Mouse (Mus musculus) embryonic facial prominence, embryonic 13.5 days (tissue): Measurements from ENCODE around the gene Mpp3. TPM values are rescaled to one million over a fixed set of nuclear protein-coding genes. Genes with fewer than 3 reads are reported as not detected.

Experiments used
- ATAC-seq: fragments of 200-750 bp; cut with Nextera tagmentation; 2 replicates; pipeline ENCODE4 v1.8.0; 2017; ENCODE audit warnings: low read depth; ENCODE audit not compliant: insufficient number of reproducible peaks, insufficient read depth, low FRiP score, low TSS enrichment
- H3K27ac ChIP-seq: fragments of 300-500 bp; sonication (generic); 2 replicates; pipeline ENCODE4 v1.5.1; 2015; ENCODE audit warnings: moderate library complexity, mild to moderate bottlenecking, inconsistent platforms
- H3K27me3 ChIP-seq: fragments of 300-500 bp; sonication (generic); 2 replicates; pipeline ENCODE4 v1.6.1; 2015; ENCODE audit warnings: mild to moderate bottlenecking, inconsistent platforms
- H3K36me3 ChIP-seq: fragments of 300-500 bp; sonication (generic); 2 replicates; pipeline ENCODE4 v1.6.1; 2015; ENCODE audit warnings: mild to moderate bottlenecking, inconsistent platforms
- H3K4me1 ChIP-seq: fragments of 300-500 bp; sonication (generic); 2 replicates; pipeline ENCODE4 v1.6.1; 2015; ENCODE audit warnings: inconsistent platforms
- H3K4me2 ChIP-seq: fragments of 300-500 bp; sonication (generic); 2 replicates; pipeline ENCODE4 v1.6.1; 2015; ENCODE audit warnings: moderate library complexity, mild to moderate bottlenecking, inconsistent platforms
- H3K4me3 ChIP-seq: fragments of 300-500 bp; sonication (generic); 2 replicates; pipeline ENCODE4 v1.5.1; 2015; ENCODE audit warnings: mild to moderate bottlenecking, inconsistent platforms
- H3K9ac ChIP-seq: fragments of 300-500 bp; sonication (generic); 2 replicates; pipeline ENCODE4 v1.6.1; 2015; ENCODE audit warnings: mild to moderate bottlenecking, inconsistent platforms
- H3K9me3 ChIP-seq: fragments of 300-500 bp; sonication (generic); 2 replicates; pipeline ENCODE4 v1.6.1; 2016; ENCODE audit warnings: inconsistent platforms
- WGBS: fragments of 180-500 bp; shearing (Covaris S2); methylation state at CpG from one replicate; pipeline ENCODE4 v1.1.7; 2015; ENCODE audit warnings: mixed read lengths; 5-methylcytosine and 5-hydroxymethylcytosine counted together
- polyA plus RNA-seq: library from polyadenylated mRNA; unstranded; fragments of >200 nt; fragmentation: Nextera tagmentation; extraction: Ambion mirVana; gene quantifications from 2 replicates; pipeline ENCODE4 v1.2.1, GENCODE M21; 2015

The Mpp3 gene
- polyA plus RNA-seq, 1 experiment from 2014 or later = 4.3 TPM

DNA sequence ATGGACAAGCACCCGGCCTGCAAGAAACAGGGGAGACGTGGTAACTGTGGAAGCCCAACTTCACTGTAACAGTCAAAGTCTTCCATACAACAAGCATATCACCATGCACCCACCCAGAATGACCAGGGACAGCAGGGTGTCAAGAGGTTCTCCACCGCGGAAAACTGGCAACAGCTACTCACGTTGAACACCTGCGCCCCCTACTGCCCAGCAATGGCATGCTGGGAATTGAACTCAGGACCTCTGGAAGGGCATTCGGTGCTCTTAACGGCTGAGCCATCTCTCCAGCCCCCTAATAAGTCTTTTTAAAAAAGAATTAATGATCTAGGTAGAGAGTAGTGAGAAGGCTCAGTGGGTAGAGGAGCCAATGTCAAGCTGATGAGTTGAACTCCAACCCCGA, 53.3 kb downstream of the Mpp3 start:
- ATAC-seq = no peak
- Histone ChIP-seq H3K27me3 (no peaks in the 10 kb centered on the region), H3K36me3 (no peaks in the 10 kb centered on the region), H3K9ac (no peak overlapping the region), H3K27ac (no peak overlapping the region), H3K4me2 (no peak overlapping the region), H3K9me3 (no peaks in the 10 kb centered on the region), H3K4me1 (no peaks in the 10 kb centered on the region; the same call in 1 of the 2 replicates), H3K4me3 (no peak overlapping the region)
- 53% methylated on average over 9 of the region's 9 CpGs for WGBS

GRCm38 (mm10) chr11:101974181-101974580, 54.1 kb downstream of the Mpp3 start:
- H3K27me3 ChIP-seq = no peaks in the 10 kb centered on the region
- H3K4me2 ChIP-seq = no peak overlapping the region
- WGBS = 44% methylated on average over 6 of the region's 6 CpGs
- H3K9ac ChIP-seq = no peak overlapping the region
- H3K27ac ChIP-seq = no peak overlapping the region
- no peak for ATAC-seq
- H3K4me3 ChIP-seq = no peak overlapping the region
- no peaks in the 10 kb centered on the region for H3K9me3 ChIP-seq
- H3K36me3 ChIP-seq = no peaks in the 10 kb centered on the region
- no peaks in the 10 kb centered on the region; the same call in 1 of the 2 replicates for H3K4me1 ChIP-seq

GRCm38 (mm10) chr11:101973496-101973895, 54.8 kb downstream of the Mpp3 start:
- H3K4me2 ChIP-seq = no peak overlapping the region
- no peaks in the 10 kb centered on the region for H3K9me3 ChIP-seq

GRCm38 (mm10) chr11:101972651-101973050, 55.6 kb downstream of the Mpp3 start:
- Histone ChIP-seq H3K27me3 (peaks cover 10% of the 10 kb centered on the region), H3K27ac (no peak overlapping the region), H3K9me3 (no peaks in the 10 kb centered on the region), H3K4me3 (no peak overlapping the region), H3K4me1 (no peaks in the 10 kb centered on the region; the same call in 1 of the 2 replicates), H3K36me3 (no peaks in the 10 kb centered on the region), H3K9ac (no peak overlapping the region), H3K4me2 (no peak overlapping the region)
- ATAC-seq = no peak
- 74% methylated on average over 5 of the region's 5 CpGs for WGBS

More at GRCm38 (mm10) chr11:101973496-101973895, 54.8 kb downstream of the Mpp3 start:
- WGBS = 74% methylated on average over 9 of the region's 9 CpGs
- Histone ChIP-seq H3K9ac (no peak overlapping the region), H3K27ac (no peak overlapping the region), H3K4me1 (no peaks in the 10 kb centered on the region; the same call in 1 of the 2 replicates), H3K36me3 (no peaks in the 10 kb centered on the region), H3K4me3 (no peak overlapping the region), H3K27me3 (peaks cover 2% of the 10 kb centered on the region)
- ATAC-seq = no peak

DNA sequence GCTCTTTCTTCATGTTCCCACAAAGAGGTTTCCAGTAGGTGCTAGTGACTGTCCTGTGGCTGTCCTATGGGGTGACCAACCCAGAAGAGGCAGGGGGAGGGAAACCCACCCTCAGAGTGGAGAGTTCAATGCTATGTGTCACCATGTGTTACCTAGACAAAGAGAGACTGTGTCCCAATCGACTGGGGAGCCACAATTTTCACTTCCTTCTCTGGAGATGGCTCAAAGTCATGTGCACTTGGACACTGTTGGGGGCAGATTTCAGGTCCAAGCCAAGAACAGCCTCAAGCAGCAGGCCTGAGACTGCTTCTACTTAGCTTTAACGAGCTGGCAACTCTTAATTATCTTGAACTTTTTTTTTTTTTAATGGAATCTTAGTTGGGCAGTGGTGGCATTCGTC, 56.2 kb downstream of the Mpp3 start:
- Histone ChIP-seq H3K9me3 (no peaks in the 10 kb centered on the region), H3K4me3 (no peak overlapping the region), H3K27ac (no peak overlapping the region), H3K4me2 (no peak overlapping the region), H3K9ac (no peak overlapping the region), H3K4me1 (peaks cover 1% of the 10 kb centered on the region; the same call in 1 of the 2 replicates), H3K36me3 (no peaks in the 10 kb centered on the region), H3K27me3 (peaks cover 16% of the 10 kb centered on the region)
- 72% methylated on average over 3 of the region's 3 CpGs for WGBS
- ATAC-seq = no peak

DNA sequence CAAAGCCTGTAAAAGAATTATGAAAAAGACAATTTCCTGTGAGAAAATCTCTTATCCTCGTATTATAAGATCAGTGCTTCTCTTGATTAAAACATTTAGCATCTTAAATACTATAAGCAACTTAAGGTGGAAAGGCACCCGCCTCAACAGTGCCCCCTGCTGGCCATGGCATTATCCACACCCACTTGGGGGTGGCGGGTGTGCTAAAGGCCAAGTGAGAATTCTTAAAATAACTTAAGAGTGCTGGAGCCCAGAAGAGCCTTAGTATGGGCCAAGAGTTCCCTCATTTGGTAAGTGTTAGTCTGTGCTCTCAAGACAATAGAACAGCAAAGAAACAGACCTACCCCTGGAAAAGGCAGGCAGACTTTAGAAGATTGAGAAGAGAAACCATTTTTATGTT, 56.9 kb downstream of the Mpp3 start:
- Histone ChIP-seq H3K27ac (no peak overlapping the region), H3K4me3 (no peak overlapping the region), H3K9ac (no peak overlapping the region), H3K4me2 (no peak overlapping the region), H3K4me1 (peaks cover 6% of the 10 kb centered on the region; the same call in 1 of the 2 replicates), H3K27me3 (peaks cover 23% of the 10 kb centered on the region), H3K36me3 (no peaks in the 10 kb centered on the region), H3K9me3 (no peaks in the 10 kb centered on the region)
- WGBS = 39% methylated on average over 3 of the region's 3 CpGs
- ATAC-seq = no peak

- no peaks in the 10 kb centered on the region for H3K9me3 ChIP-seq
- no peak for ATAC-seq
- no peaks in the 10 kb centered on the region for H3K36me3 ChIP-seq
- H3K4me2 ChIP-seq = no peak overlapping the region
- no peak overlapping the region for H3K4me3 ChIP-seq
- H3K27me3 ChIP-seq = peaks cover 38% of the 10 kb centered on the region
- no peak overlapping the region for H3K27ac ChIP-seq
- WGBS = 80% methylated on average over 13 of the region's 13 CpGs
- no peak overlapping the region for H3K9ac ChIP-seq
- peaks cover 7% of the 10 kb centered on the region; the same call in 1 of the 2 replicates for H3K4me1 ChIP-seq
Observed at GRCm38 (mm10) chr11:101969835-101970234, 58.4 kb downstream of the Mpp3 start.

DNA sequence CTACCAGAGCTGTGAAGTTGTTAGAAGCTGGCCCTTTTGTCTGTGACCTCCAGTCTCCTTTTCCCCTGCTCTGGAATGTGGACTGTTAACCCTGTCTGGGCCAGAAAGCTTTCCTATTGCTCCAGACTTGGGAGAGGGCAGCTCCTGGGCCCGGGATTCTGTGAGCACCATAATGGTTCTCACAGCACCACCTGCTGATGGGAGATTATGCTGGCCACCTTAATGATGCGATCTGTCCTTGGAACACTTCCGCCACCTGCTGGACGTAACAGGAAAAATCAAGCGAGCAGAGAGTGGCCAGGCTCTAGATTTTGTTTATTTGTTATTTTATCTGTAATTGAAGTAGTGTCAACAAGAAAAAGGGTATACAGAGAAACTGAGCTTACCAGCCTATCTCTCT, 59.5 kb downstream of the Mpp3 start:
- no peaks in the 10 kb centered on the region for H3K9me3 ChIP-seq
- H3K27ac ChIP-seq = no peak overlapping the region
- no peak overlapping the region for H3K4me3 ChIP-seq
- peak; percentile 40; the same call in 1 of the 2 replicates for ATAC-seq
- H3K4me2 ChIP-seq = no peak overlapping the region
- no peaks in the 10 kb centered on the region for H3K36me3 ChIP-seq
- peaks cover 12% of the 10 kb centered on the region for H3K4me1 ChIP-seq
- peaks cover 49% of the 10 kb centered on the region for H3K27me3 ChIP-seq
- 0% methylated on average over 5 of the region's 5 CpGs for WGBS
- H3K9ac ChIP-seq = no peak overlapping the region

GRCm38 (mm10) chr11:101968311-101968710, 60.0 kb downstream of the Mpp3 start:
- Histone ChIP-seq H3K27ac (no peak overlapping the region), H3K4me1 (peaks cover 16% of the 10 kb centered on the region), H3K27me3 (peaks cover 54% of the 10 kb centered on the region), H3K9ac (no peak overlapping the region), H3K4me2 (no peak overlapping the region), H3K36me3 (no peaks in the 10 kb centered on the region), H3K4me3 (no peak overlapping the region), H3K9me3 (no peaks in the 10 kb centered on the region)
- 11% methylated on average over 7 of the region's 7 CpGs for WGBS
- no peak for ATAC-seq

DNA sequence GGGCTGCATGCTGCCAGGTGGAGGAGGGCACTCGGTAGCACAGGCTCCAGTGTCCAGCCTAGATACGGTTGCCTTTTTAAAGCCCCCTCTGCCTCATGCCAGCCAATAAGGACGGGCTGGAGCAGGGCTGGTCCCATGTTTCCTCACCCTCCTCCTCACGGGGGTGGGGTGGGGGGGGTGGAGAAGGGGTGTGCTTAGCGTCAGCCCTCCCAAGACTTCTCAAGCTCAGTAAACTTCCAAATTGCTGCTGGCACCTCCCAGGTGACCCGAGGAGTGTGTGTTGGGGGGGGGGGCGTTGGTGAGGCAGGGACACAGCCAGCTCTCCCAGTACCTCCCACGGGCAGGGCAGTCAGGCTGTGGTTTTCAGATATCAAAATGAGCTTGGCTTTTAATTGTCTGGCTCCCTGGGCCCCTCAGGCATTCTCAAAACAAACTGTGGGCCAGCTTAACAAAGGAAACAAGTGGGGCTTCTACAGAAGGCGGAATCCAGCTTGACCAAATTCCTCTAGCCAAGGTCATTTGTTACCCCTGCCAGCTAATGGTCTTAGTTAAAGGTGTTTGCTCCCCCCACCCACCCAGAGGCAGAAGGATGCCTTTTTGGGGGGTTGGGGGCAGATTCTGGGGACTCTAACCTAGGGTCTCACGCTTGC, 61.2 kb downstream of the Mpp3 start, which contains the start of gene Sost:
Gene Sost, minus strand, starts transcription at position 51 of the 650 bp plus-strand sequence.
- Histone ChIP-seq H3K27ac (no peak within 1 kb of the TSS), H3K9ac (no peak within 1 kb of the TSS), H3K4me2 (no peak within 1 kb of the TSS), H3K9me3 (no peaks in the 10 kb centered on the region), H3K36me3 (no peaks in the 10 kb centered on the region), H3K4me1 (peaks cover 25% of the 10 kb centered on the region), H3K27me3 (peaks cover 66% of the 10 kb centered on the region), H3K4me3 (no peak within 1 kb of the TSS)
- no peak for ATAC-seq
- whole genome bisulfite sequencing = 22% methylated on average over 10 of the region's 10 CpGs

GRCm38 (mm10) chr11:101965553-101965952, 62.7 kb downstream of the Mpp3 start:
- Histone ChIP-seq H3K4me1 (peaks cover 25% of the 10 kb centered on the region), H3K4me2 (no peak overlapping the region), H3K9ac (no peak overlapping the region), H3K9me3 (no peaks in the 10 kb centered on the region), H3K4me3 (no peak overlapping the region), H3K27ac (no peak overlapping the region), H3K27me3 (peaks cover 81% of the 10 kb centered on the region), H3K36me3 (no peaks in the 10 kb centered on the region)
- 9% methylated on average over 2 of the region's 2 CpGs for WGBS
- ATAC-seq = no peak

DNA sequence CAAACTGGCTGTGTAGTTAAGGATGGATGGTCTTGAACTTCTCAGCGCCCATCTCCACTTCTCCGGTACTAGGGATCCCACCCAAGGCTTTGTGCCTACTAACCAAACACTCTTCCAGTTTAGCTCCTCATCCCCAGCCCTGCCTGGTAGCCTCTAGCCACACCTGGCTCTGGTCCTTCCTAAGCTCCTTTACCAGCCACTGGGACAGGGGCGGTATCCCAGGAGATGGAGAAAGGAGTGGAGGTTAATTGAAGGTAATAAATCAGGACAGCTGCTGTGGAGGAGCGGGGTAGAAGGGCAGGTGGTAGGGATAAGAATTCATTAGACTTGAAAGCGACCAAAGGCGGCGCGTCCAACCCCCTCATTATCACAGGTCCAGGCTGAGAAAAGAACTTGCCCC, 63.6 kb downstream of the Mpp3 start:
- 0 out of 2 replicates have a peak overlapping the region, but pooled peaks have one; percentile 1 for H3K4me2 ChIP-seq
- H3K9me3 ChIP-seq = no peaks in the 10 kb centered on the region
- ATAC-seq = no peak
- no peak overlapping the region for H3K4me3 ChIP-seq
- H3K27me3 ChIP-seq = peaks cover 86% of the 10 kb centered on the region
- no peaks in the 10 kb centered on the region for H3K36me3 ChIP-seq
- WGBS = under 1% methylated on average over 8 of the region's 8 CpGs
- H3K27ac ChIP-seq = no peak overlapping the region
- H3K4me1 ChIP-seq = peaks cover 25% of the 10 kb centered on the region
- no peak overlapping the region for H3K9ac ChIP-seq
